Comparison of ENCODE assay signal across 10 mouse cellular contexts in genomic region chr19:28380691-28381262, GRCm38 (mm10).
DNase-seq lines count a peak whose midpoint lies in the region; ATAC-seq lines count a peak whose summit lies in the region.
"Had no signal": no experiment of that assay in that cellular context is flagged by ENCODE, and none has a peak within 500 bp of the region (broad histone marks: within the 10 kb centered on the region; RNA-seq: fewer than 3 reads in every experiment).

No protein-coding gene starts in this region.

- ATAC-seq in hindbrain, embryonic 14.5 days (ENCODE audit: low FRiP score), result no peak
- no peak for ATAC-seq in kidney, embryonic 16.5 days (ENCODE audit: low FRiP score, low TSS enrichment)

- H3K4me2 ChIP-seq in hindbrain, embryonic 14.5 days (replicated peaks), result no peak overlapping the region
- no peak overlapping the region for H3K4me2 ChIP-seq in kidney, embryonic 16.5 days (replicated peaks; ENCODE audit: low read depth, low read length)
- H3K4me2 ChIP-seq: neural tube, embryonic 13.5 days had no signal

- no peak overlapping the region for H3K4me3 ChIP-seq in hindbrain, embryonic 10.5 days
- no peak overlapping the region for H3K4me3 ChIP-seq in hindbrain, embryonic 14.5 days (replicated peaks; ENCODE audit: low read length)
- no peak overlapping the region for H3K4me3 ChIP-seq in kidney, embryonic 16.5 days (ENCODE audit: low read length)
- H3K4me3 ChIP-seq: neural tube, embryonic 13.5 days had no signal

- H3K9ac ChIP-seq in hindbrain, embryonic 14.5 days, result no peak overlapping the region
- no peak overlapping the region for H3K9ac ChIP-seq in kidney, embryonic 16.5 days (replicated peaks; ENCODE audit: low read length)
- H3K9ac ChIP-seq: neural tube, embryonic 13.5 days had no signal

- DNase-seq in hindbrain, embryonic 10.5 days (ENCODE audit: low spot score), result no peak
- no peak for DNase-seq in hindbrain, embryonic 14.5 days (ENCODE audit: low spot score)
- DNase-seq in Muller cell, postnatal 12 days (ENCODE audit: inconsistent ontology term), result peak; percentile 92
- DNase-seq in adrenal gland, postnatal 14 days, result peak; percentile 36
- DNase-seq in gastrocnemius, adult 8-10 months (ENCODE audit: low spot score in 2 of 2), result peak; percentile 5 to 18
- DNase-seq in thymus, postnatal 25 days, result no peak
- DNase-seq: lung, postnatal 10 days; spleen, adult 18-20 months had no signal

- H3K9me3 ChIP-seq in hindbrain, embryonic 10.5 days, result no peaks in the 10 kb centered on the region
- H3K9me3 ChIP-seq in hindbrain, embryonic 14.5 days (ENCODE audit: control insufficient read depth, low read length), result no peaks in the 10 kb centered on the region
- no peaks in the 10 kb centered on the region for H3K9me3 ChIP-seq in kidney, embryonic 16.5 days (ENCODE audit: low read length)
- H3K9me3 ChIP-seq: neural tube, embryonic 13.5 days had no signal

- H3K27me3 ChIP-seq in hindbrain, embryonic 10.5 days (ENCODE audit: insufficient read depth, poor library complexity, severe bottlenecking), result no peaks in the 10 kb centered on the region
- H3K27me3 ChIP-seq in hindbrain, embryonic 14.5 days (ENCODE audit: control insufficient read depth, insufficient read depth, low read length), result no peaks in the 10 kb centered on the region
- H3K27me3 ChIP-seq in kidney, embryonic 16.5 days (ENCODE audit: insufficient read depth, low read length), result no peaks in the 10 kb centered on the region
- H3K27me3 ChIP-seq: neural tube, embryonic 13.5 days had no signal

- peak overlapping the region; percentile 53; the same call in 1 of the 2 replicates for H3K27ac ChIP-seq in hindbrain, embryonic 10.5 days
- no peak overlapping the region for H3K27ac ChIP-seq in hindbrain, embryonic 14.5 days
- no peak overlapping the region for H3K27ac ChIP-seq in kidney, embryonic 16.5 days (ENCODE audit: low read length)
- H3K27ac ChIP-seq: neural tube, embryonic 13.5 days had no signal

- H3K4me1 ChIP-seq in hindbrain, embryonic 10.5 days (replicated peaks), result peaks cover 41% of the 10 kb centered on the region
- H3K4me1 ChIP-seq in hindbrain, embryonic 14.5 days (replicated peaks; ENCODE audit: control insufficient read depth, insufficient read depth, low read length), result peaks cover 9% of the 10 kb centered on the region
- peaks cover 22% of the 10 kb centered on the region for H3K4me1 ChIP-seq in kidney, embryonic 16.5 days (ENCODE audit: insufficient read depth, low read length)

- H3K36me3 ChIP-seq in hindbrain, embryonic 10.5 days, result no peaks in the 10 kb centered on the region
- H3K36me3 ChIP-seq in hindbrain, embryonic 14.5 days (replicated peaks; ENCODE audit: control insufficient read depth, insufficient read depth), result no peaks in the 10 kb centered on the region
- H3K36me3 ChIP-seq in kidney, embryonic 16.5 days (ENCODE audit: insufficient read depth, low read length), result no peaks in the 10 kb centered on the region
- H3K36me3 ChIP-seq: neural tube, embryonic 13.5 days had no signal

- WGBS in hindbrain, embryonic 10.5 days, result 67% methylated on average over 9 of the region's 9 CpGs
- 43% methylated on average over 9 of the region's 9 CpGs for WGBS in hindbrain, embryonic 14.5 days
- WGBS in kidney, embryonic 16.5 days, result 49% methylated on average over 9 of the region's 9 CpGs

Comparison
In these comparisons a context has a peak if more than half of its experiments do, and no peak if none do; other contexts are left out.
1. DNase-seq: peak in Muller cell, postnatal 12 days (single experiment), adrenal gland, postnatal 14 days (single experiment) and gastrocnemius, adult 8-10 months (2 of 2); none in hindbrain, embryonic 10.5 days (single experiment), hindbrain, embryonic 14.5 days (single experiment) and thymus, postnatal 25 days (single experiment).